Mouse (Mus musculus) stomach, postnatal 0 days (tissue): ENCODE measurements at regions not wholly inside any gene's neighbourhood (a gene's known extent, or its start where the extent isn't known, plus 50 kb on each side); places are given as distances from the start of the nearest gene placed in this dataset.

Experiments
- ATAC-seq: fragments of 200-750 bp; cut with Nextera tagmentation; 2 replicates; pipeline ENCODE4 v1.8.0; 2017; ENCODE audit not compliant: low FRiP score, low TSS enrichment
- DNase-seq: peaks from one replicate; pipeline ENCODE4 v3.0.0-alpha.2; 2016; ENCODE audit warnings: low spot score
- H3K27ac ChIP-seq: fragments of 300-500 bp; sonication (generic); replicated peaks from 2 replicates; pipeline ENCODE4 v1.5.1; 2014; ENCODE audit warnings: mild to moderate bottlenecking, control low read depth
- H3K27me3 ChIP-seq: fragments of 300-500 bp; sonication (generic); 2 replicates; pipeline ENCODE4 v1.6.1; 2014; ENCODE audit warnings: low read length; ENCODE audit not compliant: control insufficient read depth, insufficient read depth
- H3K36me3 ChIP-seq: fragments of 300-500 bp; sonication (generic); 2 replicates; pipeline ENCODE4 v1.6.1; 2014; ENCODE audit warnings: low read length, mixed read lengths; ENCODE audit not compliant: control insufficient read depth, insufficient read depth
- H3K4me1 ChIP-seq: fragments of 300-500 bp; sonication (generic); replicated peaks from 2 replicates; pipeline ENCODE4 v1.6.1; 2014; ENCODE audit warnings: antibody characterized with exemption; ENCODE audit not compliant: control insufficient read depth, insufficient read depth
- H3K4me2 ChIP-seq: fragments of 300-500 bp; sonication (generic); replicated peaks from 2 replicates; pipeline ENCODE4 v1.6.1; 2014; ENCODE audit warnings: low read depth, mild to moderate bottlenecking, control low read depth, moderate library complexity
- H3K4me3 ChIP-seq: fragments of 300-500 bp; sonication (generic); 2 replicates; pipeline ENCODE4 v1.5.1; 2014; ENCODE audit warnings: low read depth, low read length, control low read depth
- H3K9ac ChIP-seq: fragments of 300-500 bp; sonication (generic); 2 replicates; pipeline ENCODE4 v1.6.1; 2014; ENCODE audit warnings: mild to moderate bottlenecking, low read length, control low read depth, mixed read lengths
- H3K9me3 ChIP-seq: fragments of 300-500 bp; sonication (generic); 2 replicates; pipeline ENCODE4 v1.6.1; 2016; ENCODE audit warnings: low read length; ENCODE audit not compliant: control insufficient read depth
- CTCF ChIP-seq: IDR thresholded peaks from 2 replicates; pipeline ENCODE4 v1.5.1; 2016; ENCODE audit warnings: antibody characterized with exemption, low read depth, mild to moderate bottlenecking, moderate library complexity
- EP300 ChIP-seq: optimal IDR thresholded peaks from 2 replicates; pipeline ENCODE3; 2016; ENCODE audit warnings: antibody characterized with exemption
- WGBS: fragments of 180-500 bp; shearing (Covaris S2); extraction: QIAGEN DNeasy Blood & Tissue Kit; methylation state at CpG from one replicate; pipeline ENCODE4 v1.1.7; 2014; 5-methylcytosine and 5-hydroxymethylcytosine counted together

DNA sequence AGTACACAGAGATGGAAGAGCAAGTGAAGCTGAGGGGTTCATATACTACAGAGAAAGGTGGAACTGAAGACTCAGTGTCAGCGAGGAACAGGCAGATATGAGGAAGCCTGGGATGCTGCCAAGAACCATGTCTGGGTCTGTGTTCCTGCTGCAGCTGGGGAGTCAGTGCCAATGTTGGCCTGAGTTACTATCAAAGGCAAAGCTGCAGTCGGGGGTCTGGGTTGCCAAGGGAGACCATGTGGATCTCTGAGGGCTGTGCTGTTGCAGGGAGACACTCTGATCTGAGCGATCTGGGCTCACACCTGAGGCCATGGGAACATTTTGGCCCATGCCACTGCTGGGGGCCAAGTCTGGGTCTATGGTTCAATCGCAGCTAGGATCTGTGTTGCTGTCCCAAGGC lies 612.5 kb upstream of the Nrsn1 start:
- Histone ChIP-seq H3K27ac (no peak overlapping the region), H3K4me1 (no peaks in the 10 kb centered on the region), H3K36me3 (no peaks in the 10 kb centered on the region), H3K4me3 (no peak overlapping the region), H3K4me2 (no peak overlapping the region), H3K27me3 (no peaks in the 10 kb centered on the region), H3K9ac (no peak overlapping the region), H3K9me3 (no peaks in the 10 kb centered on the region)
- DNase-seq = no peak
- no peak for TF ChIP-seq CTCF
- TF ChIP-seq EP300 = no peak
- 73% methylated on average over 4 of the region's 4 CpGs for WGBS
- no peak for ATAC-seq

DNA sequence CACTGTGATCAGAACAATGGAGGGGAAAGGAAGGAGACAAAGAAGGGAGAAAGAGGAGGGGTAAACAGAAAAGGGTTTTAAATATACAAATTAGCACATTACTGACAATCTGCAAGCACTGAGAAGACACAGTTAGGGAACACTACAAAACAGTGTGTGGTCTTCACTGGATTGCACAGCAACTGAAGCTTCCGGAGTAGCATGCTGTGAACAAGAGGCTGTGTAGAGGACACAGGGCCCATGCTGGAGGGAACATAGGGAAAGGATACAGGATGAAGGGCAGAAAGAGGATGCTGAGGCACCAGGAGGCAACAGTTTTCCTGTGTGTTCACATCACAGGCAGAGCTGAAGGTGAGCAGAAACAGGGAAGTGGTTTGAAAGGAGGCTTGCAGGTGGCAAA lies 598.6 kb upstream of the Nrsn1 start:
- Histone ChIP-seq H3K4me2 (no peak overlapping the region), H3K36me3 (no peaks in the 10 kb centered on the region), H3K27ac (no peak overlapping the region), H3K9me3 (no peaks in the 10 kb centered on the region), H3K9ac (no peak overlapping the region), H3K4me1 (no peaks in the 10 kb centered on the region), H3K4me3 (no peak overlapping the region), H3K27me3 (no peaks in the 10 kb centered on the region)
- no peak for TF ChIP-seq CTCF
- TF ChIP-seq EP300 = no peak
- DNase-seq = no peak
- 100% methylated on average over 1 of the region's 1 CpGs for WGBS
- no peak for ATAC-seq

DNA sequence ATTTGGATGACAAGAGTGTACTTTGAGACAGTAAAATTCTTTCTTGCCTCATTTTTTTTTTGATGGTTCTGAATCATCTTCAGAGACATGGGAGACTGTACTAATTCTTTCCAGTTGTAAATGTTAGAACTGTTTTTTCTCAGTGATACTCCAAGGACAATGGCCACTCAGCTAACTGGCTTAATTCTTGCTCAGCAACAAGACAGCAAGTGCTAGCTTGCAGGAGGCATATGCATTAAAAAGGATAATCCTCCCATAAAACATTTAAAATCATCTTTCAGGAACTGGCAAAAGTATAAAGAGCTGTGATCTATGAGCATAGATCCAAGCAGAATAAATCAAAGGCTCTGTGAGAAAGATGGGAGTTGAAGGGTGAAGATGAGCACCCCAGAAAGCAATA lies 587.9 kb upstream of the Nrsn1 start:
- DNase-seq (no peak), ATAC-seq (no peak)
- Histone ChIP-seq H3K4me1 (no peaks in the 10 kb centered on the region), H3K4me2 (no peak overlapping the region), H3K27me3 (no peaks in the 10 kb centered on the region), H3K27ac (no peak overlapping the region), H3K4me3 (no peak overlapping the region), H3K9me3 (no peaks in the 10 kb centered on the region), H3K36me3 (no peaks in the 10 kb centered on the region), H3K9ac (no peak overlapping the region)
- TF ChIP-seq EP300 (no peak), CTCF (no peak)

DNA sequence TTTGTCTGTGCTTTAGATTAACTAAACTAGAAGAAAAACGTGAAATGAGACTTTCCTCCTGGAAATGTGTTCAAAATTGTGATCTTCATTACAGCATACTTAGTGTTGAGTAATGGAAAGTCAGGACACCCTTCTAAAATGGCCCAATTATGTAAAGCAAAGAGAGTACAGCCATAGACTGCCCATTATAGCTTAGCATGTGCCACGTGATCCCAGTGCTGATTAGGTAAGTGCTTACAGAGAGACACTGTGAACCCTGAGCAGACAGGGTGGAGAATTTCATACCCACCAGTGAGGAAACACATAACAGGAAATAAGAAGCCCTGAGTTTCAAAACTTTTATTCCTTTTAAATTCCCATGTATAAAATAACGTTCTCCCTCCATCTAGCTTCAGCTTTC lies 587.3 kb upstream of the Nrsn1 start:
- no peak overlapping the region for H3K4me3 ChIP-seq
- WGBS = 54% methylated on average over 3 of the region's 3 CpGs
- DNase-seq (no peak), ATAC-seq (no peak)
- H3K36me3 ChIP-seq = no peaks in the 10 kb centered on the region
- H3K27me3 ChIP-seq = no peaks in the 10 kb centered on the region
- H3K4me2 ChIP-seq = no peak overlapping the region
- no peaks in the 10 kb centered on the region for H3K4me1 ChIP-seq
- no peaks in the 10 kb centered on the region for H3K9me3 ChIP-seq
- no peak overlapping the region for H3K9ac ChIP-seq
- no peak for TF ChIP-seq EP300
- no peak for TF ChIP-seq CTCF
- no peak overlapping the region for H3K27ac ChIP-seq

DNA sequence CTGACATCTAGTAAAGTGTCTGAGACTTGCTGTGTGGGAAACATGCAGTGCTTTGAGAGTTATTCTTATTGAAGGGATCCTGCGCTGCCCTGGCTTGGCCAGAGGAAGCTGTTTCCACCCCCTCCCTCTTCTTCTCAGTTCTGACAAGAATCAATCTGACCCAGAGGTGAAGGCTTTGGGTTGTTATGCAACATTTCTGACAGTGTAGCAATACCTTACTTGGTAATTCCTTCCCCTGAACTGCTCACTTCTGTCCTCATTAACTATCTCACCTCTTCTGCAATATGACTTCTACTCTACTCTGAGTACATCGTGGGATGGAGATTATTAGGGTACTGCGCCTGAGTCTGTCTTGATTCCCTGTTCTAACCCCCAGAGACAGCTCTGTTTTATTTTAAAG lies 586.8 kb upstream of the Nrsn1 start:
- H3K4me3 ChIP-seq = no peak overlapping the region
- no peak for DNase-seq
- no peak overlapping the region for H3K9ac ChIP-seq
- H3K27ac ChIP-seq = no peak overlapping the region
- H3K27me3 ChIP-seq = no peaks in the 10 kb centered on the region
- 71% methylated on average over 3 of the region's 3 CpGs for WGBS
- no peak for TF ChIP-seq CTCF
- TF ChIP-seq EP300 = no peak
- ATAC-seq = no peak
- no peak overlapping the region for H3K4me2 ChIP-seq
- no peaks in the 10 kb centered on the region for H3K4me1 ChIP-seq
- no peaks in the 10 kb centered on the region for H3K9me3 ChIP-seq
- H3K36me3 ChIP-seq = no peaks in the 10 kb centered on the region

DNA sequence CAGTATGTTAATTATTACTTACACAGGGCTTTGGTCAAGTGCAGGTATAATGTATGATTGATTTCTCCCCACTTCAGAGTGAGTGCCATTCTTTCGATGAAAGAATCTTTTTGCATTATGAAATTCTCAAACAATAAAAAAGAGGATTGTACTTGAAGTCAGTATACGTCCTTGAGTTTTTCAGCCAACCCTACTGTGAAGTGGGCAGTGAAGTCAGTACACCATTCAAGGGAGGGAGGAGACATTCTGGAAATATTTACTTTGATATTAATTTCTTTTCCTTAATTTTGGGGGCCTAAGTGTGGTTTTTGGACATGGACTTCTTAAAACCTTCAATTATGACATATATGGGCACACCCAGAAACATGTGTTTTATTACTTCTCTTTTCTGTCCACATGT lies 586.2 kb upstream of the Nrsn1 start:
- Histone ChIP-seq H3K4me1 (no peaks in the 10 kb centered on the region), H3K27ac (no peak overlapping the region), H3K27me3 (no peaks in the 10 kb centered on the region), H3K4me2 (no peak overlapping the region), H3K9ac (no peak overlapping the region), H3K4me3 (no peak overlapping the region), H3K9me3 (no peaks in the 10 kb centered on the region), H3K36me3 (no peaks in the 10 kb centered on the region)
- TF ChIP-seq EP300 = no peak
- no peak for TF ChIP-seq CTCF
- 68% methylated on average over 2 of the region's 2 CpGs for WGBS
- DNase-seq (no peak), ATAC-seq (no peak)

DNA sequence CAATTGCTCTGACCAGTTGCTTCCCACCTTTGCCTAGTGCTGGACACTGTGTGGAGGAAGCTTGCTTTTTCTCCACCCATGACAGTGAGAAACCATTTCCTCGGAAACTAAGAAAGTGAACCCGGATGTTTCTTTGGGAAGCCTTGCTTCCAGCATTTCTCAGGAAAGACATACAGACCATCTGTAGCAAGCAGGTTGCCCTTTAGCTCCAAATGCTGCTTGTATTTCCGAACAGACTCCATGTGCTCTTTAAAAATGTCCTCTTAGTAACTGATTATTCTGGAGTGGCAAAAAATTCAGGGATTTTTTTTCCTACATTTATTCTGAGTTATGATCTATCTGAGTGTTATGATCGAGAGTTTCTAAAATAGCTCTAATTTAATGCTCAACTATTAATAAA lies 577.9 kb upstream of the Nrsn1 start:
- Histone ChIP-seq H3K27me3 (no peaks in the 10 kb centered on the region), H3K9me3 (no peaks in the 10 kb centered on the region), H3K36me3 (no peaks in the 10 kb centered on the region), H3K4me1 (no peaks in the 10 kb centered on the region), H3K4me3 (no peak overlapping the region), H3K27ac (no peak overlapping the region), H3K9ac (no peak overlapping the region), H3K4me2 (no peak overlapping the region)
- DNase-seq = no peak
- no peak for ATAC-seq
- 79% methylated on average over 4 of the region's 4 CpGs for WGBS
- TF ChIP-seq EP300 (no peak), CTCF (no peak)
